Mouse (Mus musculus) CD4-positive, CD25-positive, alpha-beta regulatory T cell, adult 2 months (primary cell): ENCODE results near the gene Lrat.

Source experiments
- DNase-seq: peaks from one replicate; pipeline ENCODE4 v3.0.0-alpha.2; 2012; ENCODE audit warnings: low read depth, low spot score

Lrat gene

DNA sequence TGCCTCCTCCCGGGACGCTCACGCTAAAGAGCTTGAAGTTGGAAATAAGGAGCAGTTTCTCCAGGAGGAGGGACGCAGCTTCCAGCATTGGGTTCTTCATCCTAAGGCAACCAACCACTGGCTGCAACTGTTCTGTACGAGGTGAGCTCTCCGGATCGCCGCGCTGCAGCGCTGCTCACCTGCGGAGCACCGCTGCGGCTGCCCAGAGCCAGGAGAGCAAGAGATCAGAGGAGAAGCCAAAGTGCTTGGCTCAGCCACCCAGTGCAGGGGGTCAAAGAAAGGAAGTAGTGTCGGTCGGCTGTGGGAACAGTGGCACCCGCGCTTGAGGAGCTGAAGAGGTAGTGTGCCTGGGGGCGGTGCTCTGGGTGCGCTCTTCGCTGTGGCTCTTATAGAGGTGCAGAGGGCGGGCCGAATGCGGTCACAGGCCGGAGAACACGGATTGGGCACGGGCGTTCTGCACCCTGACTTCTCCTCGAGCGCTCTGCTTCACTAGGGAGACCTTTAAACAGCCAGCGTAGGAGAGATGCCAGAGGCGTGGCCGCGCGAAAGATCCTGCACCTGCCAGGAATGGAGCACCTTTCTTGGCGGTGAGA lies at the start of gene Lrat:
Lrat (minus strand) TSS at position 361 of the 593 bp plus-strand sequence.
- no peak for DNase-seq

DNA sequence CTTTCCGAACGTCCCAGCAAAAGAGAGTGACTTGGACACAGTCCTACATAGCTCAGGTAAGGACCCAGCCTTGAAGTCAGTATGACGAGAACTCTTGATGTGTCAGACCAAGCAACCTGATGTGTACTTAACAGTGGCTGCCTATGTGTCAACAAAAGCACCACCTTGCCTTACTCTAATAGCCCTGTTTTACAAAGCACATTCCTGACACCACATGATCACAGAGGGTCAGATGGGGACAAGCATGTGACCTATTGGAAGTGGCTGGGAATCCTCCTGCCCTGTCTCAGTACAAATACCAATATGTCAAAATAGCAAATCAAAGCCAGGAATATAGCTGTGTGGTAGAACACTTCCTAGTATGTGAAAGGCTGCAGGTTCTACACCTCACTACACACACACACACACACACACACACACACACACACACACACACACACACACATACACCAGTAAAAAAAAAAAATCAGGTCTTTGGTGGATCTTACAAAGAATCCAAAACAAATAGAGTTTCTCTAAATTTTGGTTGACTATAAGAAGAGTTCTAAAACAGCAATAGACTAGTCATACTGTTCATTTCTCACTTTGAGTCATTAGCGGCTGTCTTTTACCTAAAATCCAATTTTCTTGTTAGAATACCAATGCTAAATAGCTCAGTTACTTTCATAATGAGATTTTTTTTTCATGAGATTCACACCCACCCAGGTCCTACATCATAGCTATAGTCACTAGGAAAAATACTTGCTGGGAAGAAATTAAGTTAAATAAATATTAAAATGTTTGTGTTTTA lies 48.6 kb upstream of the Lrat start:
- DNase-seq = no peak

DNA sequence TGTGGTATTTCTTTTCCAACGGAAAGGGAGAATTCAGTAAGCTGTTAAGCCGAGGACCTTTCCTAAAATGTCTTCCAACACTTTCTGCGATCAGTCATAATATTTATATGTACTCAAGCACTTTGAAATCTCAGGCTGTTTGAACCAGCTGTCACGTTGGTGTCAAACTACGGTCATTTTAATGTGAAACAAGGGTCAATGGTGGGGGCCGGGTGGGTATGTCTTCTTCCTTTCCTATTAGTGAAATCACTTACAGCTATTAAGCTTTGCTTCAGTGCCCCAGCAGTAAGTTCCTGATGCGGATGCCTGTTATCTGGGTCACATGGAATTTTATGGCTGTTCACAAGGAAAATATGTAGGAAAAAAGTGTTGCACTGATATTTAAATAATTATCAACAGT lies 46.9 kb upstream of the Lrat start:
- no peak for DNase-seq

DNA sequence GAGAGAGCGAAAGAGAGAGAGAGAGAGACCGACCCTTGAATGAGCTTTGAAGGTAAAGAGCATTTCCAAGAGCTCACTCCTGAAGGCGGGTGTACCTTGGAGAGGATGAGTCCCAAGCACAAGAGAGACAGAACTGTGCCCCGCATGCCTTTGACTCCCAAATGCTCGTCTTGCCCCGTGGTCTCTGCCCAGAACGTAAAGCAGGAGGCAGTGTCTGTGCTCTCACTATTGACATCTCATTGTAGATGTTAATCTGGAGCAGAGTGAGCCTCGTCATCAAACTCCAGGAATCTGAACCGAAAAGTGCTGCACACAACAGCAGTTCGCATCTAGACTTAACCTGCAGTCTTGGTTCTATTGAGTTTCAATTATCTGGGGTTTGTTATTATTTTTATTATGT lies 46.4 kb upstream of the Lrat start:
- DNase-seq = no peak

DNA sequence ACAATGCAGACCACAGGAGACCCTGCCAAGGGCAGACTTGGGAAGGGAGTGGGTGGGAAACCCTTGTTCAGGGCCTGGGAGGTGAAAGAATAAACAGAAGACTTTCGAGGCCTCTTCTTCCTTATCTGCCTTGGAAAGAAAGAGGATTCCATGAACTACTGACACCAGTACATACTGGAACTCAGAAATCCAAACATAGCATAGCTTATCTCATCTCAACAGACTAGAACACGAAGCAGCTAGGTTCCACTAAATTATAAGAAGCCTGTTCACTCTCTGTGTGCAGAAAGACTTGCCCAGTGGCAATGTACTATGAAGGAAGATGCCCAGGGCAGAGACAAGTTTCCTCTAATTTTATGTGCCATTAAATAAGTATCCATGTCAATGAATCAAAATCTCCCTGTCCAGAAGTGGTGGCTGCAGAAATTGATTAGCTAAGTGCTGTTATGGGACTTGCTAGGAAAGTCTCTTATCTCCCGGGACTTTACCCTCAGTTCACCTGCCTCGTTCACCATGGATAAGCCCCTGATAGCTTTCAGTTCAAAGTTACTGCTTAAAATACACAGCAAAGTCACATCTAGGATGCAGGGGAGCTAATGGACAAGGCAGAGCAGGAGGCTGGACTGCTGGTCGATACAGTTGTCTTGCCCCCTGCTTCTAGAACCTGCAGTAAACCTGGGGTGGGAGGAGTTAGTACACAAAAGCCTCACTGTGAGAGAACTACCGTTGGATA lies 42.8 kb upstream of the Lrat start:
- no peak for DNase-seq

DNA sequence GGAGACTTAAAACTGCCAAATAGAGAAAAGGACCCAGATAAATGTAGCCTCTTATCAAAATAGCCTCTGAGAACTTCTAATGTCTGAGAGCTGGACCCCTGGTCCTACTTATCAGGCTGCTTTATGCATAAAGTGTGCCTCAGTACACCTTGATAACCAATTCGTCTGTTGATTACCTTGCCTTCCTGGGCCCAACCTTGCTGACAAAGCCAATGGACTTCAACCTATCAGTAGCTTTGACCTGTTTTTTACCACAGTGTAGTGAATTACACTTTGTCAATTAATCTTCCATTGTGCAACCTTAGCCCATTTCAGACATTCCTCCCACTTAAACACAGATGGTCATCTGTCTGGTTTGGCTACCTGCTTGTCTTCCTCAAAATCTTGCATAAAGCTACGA lies 24.1 kb upstream of the Lrat start:
- DNase-seq = no peak

DNA sequence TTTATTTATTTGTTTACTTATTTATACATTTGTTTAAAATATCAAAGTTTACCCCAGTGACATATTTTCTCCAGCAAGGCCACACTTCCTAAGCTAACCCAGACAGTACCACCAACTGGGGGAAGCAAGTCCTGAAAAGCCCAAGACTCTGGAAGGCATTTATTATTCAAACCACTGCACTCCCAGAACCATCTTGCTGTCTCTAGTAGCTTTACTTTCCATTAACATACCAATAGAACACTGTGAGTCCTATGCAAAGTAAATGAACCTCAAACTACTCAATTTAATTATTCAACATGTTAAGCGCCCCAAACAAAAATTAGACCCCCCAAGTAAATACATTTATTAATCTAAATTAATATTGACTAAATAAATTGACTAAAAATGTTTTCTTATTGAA lies 11.9 kb upstream of the Lrat start:
- DNase-seq = no peak

DNA sequence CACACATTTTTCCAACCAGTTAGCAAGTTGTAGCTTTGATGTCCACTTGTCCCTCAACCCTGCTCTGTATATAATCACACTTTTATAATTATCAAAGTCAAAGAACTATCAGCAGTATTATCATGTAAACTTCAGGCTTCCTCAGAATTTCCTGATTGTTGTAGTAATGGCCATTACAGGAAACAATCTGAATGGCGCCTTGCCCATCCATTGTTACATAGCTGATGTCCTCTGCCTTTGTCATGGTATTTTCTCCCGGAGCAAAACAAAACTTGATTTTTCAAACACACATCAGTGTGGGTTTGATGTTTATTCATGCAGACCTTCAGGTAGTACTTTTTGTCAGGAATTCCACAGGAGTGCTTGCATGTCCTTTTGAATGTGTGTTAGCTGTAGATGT lies 4.9 kb upstream of the Lrat start:
- no peak for DNase-seq

DNA sequence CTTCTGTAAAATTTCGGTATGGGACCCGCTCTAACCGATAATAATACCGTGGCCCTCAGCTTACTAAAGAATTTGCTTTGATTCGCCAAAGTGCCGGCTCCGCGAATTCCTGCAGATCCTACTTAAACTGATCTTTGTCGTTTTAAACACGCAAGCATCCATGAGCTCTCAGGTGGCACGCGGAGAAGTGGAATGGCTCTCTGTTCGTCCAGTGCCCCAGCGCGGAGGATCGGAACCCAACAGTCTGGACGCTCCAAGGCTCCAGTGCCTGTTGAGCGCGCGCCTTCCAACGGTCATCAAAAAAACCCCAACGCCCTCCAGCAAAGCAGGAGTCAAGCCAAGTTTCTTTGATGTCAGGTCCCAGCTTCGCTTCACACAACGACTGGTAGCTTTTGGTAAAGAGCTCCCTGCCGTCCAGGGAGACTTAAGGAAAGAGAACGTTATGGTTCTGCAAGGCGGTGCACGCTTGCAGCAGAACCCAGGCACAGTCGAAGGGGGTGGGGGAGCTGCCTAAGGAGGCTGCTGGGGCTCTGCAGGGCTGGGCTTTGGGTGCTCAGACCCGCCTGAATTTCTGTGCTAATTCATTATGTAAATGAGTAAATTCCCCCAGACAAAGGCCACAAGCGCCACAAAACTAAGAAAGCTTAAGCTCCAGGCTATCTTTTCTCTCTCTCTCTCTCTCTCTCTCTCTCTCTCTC lies 587 bp upstream of the Lrat start:
- no peak for DNase-seq

DNA sequence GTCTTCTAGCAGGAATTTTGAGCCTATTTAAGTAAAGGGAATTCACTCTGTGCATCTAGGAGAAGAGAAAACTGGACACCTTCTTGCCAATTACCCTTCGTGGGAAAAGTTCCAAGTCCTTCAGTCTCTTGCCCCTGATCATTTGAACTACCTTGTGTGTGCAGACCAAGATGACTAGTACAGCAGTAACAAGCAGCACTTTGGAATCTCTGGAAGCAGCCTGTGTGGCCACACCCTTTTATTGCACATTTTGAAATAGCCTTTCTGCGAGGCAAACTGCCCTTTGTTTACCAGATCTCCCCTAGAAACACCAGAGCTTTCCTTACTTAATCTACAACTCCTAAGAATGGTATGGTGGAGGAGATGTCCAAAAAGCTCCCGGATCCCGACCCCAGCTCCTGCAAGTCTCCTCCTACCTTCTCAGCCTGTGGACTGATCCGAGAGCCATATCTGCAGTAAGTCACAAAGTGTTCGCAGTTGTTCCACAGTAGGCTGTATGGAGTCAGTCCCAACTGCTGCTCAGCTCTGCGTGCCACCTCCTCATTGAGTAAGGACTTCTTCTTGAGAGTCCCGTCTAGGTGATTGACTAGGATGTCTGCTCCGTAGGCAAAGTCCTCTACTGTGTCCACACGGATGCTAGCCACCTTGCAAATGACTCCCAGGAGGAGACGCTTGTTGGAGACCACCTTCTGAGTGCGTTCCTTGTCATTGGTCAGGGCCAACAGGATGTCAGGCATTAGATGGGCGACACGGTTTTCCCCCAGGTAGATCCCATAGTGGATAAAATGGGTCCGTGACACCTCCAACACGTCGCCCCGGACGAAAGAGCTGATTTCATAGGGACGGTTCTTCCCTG lies 788 bp downstream of the Lrat start:
- DNase-seq = no peak

DNA sequence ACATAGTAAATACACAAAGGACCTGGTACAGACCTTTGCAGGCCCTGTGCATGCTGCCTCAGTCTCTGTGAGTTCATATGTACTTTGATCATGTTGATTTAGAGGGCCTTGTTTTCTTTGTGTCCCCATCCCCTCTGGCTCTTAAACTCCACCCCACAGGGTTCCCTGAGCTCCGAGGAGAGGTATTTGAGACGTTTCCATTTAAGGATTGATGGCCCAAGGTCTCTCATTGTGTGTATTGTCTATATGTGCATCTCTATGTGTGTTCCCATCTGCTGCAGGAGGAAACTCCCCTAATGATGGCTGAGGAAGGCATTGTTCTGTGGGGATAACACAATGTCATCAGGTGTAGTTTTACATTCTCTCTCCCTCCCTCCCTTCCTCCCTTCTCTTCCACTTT lies 14.9 kb downstream of the Lrat start:
- DNase-seq = no peak

DNA sequence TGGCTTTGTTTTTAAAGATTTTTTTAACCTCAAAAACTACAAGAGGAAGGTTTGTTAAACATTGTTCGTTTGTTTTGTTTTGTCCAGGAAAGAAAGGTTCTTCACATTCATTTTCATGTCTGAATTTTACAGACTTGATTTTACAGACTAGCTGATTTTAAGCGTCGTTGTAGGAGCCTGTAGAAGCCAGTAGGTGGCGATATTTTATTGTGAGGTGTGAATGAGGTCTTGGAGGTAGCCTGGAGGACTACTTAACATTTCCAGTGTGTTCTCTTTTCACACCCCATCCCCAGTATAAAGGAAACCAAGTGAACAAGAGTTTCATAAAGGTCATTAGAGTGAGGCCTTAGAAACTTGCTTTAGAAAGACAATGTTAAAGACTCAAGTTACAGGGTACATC lies 26.5 kb downstream of the Lrat start:
- DNase-seq = no peak

DNA sequence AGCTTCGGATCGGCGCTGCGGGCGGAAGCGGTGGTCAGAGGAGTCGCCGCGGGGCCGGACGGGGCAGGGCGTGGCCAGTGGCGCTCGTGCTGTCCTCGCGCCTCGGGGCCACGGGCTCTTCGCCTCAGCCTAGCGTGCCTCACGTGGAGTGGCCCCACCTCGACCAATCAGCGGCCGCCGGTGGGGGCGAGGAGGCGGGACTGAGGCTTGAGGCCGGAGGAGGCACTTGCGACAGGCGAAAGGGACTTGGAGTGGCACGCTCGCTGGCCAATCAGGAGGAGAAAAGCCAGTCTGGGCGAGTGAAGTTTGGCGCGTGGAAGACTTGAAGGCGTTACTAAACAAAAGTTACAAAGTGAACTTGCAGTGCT lies 27.4 kb downstream of the Lrat start, which contains the start of gene Rbm46:
Rbm46 (minus strand) TSS at position 112 of the 368 bp plus-strand sequence.
- peak; percentile 1 for DNase-seq

DNA sequence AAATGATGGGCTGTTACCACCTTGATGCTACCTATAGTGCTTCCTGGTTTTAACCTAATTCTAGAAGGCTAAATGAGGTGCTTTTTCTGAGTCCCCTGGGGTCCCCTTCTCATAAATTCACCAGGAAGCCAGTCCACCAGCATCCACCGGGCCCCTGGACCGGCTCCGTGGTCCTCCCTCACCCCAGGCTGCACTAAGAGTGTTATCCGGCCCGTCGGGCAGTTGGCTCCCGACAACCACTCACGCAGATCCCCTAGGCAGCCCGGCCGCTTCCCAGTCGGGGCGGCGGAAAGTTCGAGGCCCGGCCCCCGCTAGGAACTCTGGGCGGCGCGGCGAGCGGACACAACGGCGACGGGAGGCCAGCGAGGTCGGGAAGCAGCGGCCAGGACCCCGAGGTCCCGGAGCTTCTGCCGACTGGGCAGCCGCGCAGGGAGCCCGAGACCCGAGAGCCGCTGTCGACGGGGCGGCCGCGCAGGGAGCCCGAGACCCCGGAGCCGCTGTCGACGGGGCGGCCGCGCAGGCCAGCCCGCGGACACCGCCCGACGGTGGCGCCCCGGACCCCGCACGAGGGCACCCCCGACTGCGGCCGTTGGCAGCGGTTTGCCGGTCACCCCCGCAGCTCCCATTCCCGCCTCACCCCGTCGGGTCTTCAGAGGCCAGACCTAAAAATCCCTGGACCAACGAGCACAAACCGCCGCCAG lies 28.0 kb downstream of the Lrat start:
- DNase-seq = no peak

DNA sequence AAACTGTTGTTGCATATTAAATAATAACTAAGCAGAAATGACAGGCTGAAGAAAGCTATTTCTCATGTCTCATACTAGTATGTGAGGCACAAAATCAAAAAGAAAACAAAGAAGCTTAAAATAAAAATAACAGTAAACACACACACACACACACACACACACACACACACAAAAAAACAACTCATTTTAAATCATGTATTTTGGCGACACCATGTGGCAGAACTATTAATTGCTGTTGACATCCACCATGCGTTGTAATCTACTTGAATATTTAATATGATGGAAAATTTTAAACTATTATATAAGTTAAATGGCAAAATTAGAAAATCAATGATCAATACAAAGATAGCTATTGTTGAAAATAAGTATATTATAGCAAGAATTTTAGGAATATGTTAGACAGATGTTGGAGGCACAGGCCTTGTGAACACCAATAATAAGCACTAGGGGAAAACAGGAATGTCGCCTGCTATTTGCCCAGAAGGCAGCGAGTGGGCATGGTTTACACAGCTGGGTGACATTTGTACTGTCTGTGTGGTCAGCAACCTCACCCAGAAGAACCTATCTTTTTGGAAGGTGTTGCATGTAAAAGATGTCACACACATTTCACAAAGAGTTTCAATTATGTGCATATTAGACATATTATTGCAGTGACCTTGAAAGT lies 46.2 kb downstream of the Lrat start:
- peak; percentile 5 for DNase-seq
